Mouse (Mus musculus) gastrocnemius, adult 8-10 months (tissue): ENCODE measurements around the gene Gja1. TPM values are rescaled to one million over a fixed set of nuclear protein-coding genes. Genes with fewer than 3 reads are reported as not detected.
"Not testable (repeated sequence)": the region's sequence is repeated elsewhere in the genome, so short reads cannot be mapped to it uniquely, and the experiment has no call there.

Experiments used
- DNase-seq, 2 experiments: peaks; one replicate each; pipeline ENCODE4 v3.0.0; 2022; ENCODE audit warnings: low spot score in 2 of 2
- total RNA-seq, 4 experiments: library from RNA; stranded (reverse); gene quantifications; 2 replicates each; pipeline ENCODE4 v1.2.4; 2022

The Gja1 gene
- total RNA-seq, result 1 to 10 TPM; 4.6 to 9.8 (median 7.2) TPM

DNA sequence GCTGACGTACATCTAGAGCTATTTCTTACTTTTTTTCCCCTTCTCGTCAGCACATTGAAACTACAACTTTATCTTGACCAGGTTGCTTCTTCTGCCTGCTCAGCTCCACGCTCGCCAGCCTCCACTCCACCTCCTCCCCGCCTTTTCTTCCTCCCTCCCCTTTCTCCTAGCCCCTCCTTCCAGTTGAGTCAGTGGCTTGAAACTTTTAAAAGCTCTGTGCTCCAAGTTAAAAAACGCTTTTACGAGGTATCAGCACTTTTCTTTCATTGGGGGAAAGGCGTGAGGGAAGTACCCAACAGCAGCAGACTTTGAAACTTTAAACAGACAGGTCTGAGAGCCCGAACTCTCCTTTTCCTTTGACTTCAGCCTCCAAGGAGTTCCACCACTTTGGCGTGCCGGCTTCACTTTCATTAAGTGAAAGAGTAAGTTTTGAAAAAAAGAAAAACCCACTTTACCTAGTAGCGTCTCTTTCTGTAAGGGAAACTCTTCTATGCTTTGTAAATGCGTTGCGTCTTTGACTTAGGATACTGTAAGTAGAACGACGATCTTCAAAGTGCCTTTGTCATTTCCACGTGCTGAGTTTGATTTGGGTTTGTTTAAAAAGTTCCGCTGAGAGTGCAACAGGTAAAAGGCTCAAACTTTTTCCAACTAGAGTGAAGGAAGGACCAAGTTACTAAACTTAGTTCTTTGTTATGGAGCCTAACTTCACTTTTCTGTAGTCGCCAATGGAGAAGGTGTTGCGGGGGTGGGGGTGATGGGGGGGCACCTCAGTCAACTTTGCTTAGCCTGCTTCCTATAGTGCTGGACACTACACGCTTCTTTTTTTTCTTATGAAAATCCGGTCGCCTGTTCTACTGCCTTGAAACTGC, at the start of gene Gja1:
TSS of gene Gja1 (plus strand) at position 234 of the 869 bp plus-strand sequence.
- DNase-seq, result peak; percentile 33 to 43

DNA sequence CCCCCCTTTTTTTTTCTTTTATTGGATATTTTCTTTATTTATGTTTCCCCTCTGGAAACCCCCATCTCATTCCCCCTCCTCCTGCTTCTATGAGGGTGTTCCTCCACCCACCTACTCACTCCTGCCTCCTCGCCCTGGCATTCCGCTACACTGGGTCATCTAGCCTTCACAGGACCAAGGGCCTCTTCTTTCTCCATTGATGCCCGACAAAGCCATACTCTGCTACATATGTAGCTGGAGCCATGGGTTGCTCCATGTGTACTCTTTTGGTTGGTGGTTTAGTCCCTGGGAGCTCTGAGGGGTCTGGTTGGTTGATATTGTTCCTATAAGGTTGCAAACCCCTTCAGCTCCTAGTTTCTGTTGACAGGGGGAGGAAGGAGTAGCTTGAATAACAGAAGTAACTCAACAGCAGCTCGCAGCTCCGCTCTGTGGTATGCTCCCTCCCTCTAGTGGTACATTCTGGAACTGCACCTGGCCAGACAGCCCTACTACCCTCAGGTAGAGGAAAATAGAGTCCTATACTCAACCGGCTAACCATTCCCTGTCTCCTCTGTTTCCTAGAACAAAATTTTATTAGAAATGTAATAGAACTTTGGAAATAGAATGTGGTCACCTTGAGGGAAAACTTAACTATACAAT, 38.2 kb upstream of the Gja1 start:
- DNase-seq, result peak; percentile 27 to 31

DNA sequence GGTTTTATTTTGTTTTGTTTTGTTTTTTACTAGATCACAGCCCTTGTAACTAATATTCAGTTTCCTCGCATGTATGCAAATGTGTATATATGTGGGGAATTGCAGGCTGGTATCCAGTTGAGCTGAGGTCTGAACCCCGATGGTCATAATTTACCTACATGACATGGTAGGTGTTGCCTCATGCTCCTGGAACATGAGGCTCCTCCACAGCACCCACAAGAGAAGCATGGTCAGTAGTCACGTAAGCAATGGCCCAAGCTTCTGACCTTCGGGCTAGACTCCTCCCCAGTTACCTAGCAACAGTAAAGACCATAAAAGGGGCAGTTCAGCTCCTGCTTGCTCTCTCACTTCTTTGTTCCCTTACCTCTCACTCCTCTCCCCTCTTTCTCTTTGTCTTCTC, 16.7 kb upstream of the Gja1 start:
- DNase-seq, result no peak

DNA sequence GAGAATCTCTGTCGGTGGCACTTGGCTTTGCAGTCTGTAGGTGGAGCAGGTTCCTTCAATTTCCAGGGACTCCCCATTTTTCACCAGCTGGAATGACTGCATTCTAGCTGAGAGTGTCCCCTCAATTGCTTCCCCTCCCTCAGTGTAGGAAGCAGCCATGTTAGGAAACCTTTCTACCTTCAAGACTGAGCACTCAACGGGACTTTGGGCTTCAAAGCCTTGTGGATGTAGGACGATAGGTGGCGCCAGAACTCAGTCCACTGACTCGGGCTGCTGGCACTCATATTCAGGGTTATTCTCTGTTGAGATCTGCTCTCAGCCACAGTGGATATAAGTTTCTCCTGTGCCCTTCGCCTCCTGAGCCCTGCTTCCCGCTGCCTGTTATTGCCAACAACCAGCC, 8.1 kb upstream of the Gja1 start:
- DNase-seq, result peak; percentile 23 to 32

DNA sequence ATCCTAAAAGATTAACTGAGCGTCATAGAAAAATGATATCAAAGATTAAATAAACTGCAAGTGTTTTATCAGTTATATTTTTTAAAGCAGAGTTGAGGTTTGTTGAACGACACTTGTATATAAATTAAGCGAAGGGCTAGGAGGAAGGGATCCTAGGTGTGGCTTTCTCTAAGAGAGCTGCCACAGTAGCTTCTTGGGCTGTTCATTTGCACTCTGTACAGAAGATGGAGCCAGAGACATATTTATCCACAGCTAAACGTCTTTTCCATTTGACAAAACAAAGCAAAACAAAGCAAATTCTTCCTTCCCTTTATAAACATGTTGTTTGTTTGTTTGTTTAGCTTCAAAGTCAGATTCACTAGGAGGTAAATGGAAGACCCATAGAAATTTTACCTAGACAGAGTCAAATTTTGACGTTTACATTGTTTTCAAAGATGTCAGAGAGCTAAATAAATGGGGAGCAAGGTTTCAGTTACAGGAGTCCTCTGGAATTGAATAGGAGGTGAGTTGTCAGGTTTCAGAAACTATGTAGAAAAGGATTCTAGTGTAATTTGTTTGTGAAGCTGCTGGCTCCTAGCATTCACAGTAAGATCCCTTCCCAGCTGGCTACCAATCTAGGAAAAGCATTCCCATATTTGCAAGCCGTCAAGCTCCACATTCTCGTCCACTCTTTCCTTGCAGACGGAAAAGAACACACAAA, 4.0 kb upstream of the Gja1 start:
- no peak for DNase-seq

DNA sequence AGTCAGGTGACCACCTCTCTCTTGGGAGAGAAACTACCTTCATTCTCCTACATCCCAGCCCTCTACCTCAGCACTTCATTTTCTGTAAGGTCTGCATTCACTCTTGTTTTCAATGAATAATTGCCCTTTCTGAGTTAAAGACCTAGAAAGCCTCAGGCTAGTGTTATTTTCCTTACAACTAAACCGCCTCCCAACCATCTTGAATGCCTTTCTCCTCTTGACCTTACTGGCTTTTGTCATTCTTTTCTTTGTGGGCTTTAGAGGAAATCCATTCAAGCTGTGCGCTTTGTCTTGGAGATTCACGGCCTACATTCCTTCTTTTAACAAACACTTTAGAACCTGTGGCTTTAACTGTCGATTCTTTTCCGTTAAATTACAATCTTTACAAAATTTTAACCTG, 3.0 kb upstream of the Gja1 start:
- no peak for DNase-seq

DNA sequence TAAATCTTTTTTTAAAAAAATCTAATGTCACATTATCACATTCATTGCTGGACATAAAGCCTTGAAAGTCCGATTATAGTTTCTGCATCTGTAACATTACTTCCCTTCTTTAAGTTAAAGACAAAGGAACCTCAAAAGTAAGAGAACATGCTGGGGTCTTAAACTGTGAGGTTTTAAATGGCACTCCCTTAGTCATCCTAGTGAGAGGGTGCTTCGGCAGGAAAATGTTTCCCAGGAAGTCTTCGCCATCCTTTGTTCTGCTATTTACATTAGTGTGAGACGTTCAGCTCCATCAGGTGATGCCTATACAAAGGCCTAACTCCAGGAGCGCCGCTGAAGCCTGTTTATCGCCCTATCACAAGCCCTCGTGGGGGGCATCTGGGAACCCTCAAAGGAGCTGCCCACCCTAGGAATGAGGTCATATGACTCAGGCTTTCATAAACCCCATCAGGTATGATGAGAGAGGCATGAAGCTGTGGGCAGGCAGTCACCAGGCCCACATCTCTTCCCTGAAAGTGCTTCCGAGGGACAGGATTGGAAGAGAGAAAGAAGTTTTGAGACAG, 1.1 kb upstream of the Gja1 start:
- no peak for DNase-seq

DNA sequence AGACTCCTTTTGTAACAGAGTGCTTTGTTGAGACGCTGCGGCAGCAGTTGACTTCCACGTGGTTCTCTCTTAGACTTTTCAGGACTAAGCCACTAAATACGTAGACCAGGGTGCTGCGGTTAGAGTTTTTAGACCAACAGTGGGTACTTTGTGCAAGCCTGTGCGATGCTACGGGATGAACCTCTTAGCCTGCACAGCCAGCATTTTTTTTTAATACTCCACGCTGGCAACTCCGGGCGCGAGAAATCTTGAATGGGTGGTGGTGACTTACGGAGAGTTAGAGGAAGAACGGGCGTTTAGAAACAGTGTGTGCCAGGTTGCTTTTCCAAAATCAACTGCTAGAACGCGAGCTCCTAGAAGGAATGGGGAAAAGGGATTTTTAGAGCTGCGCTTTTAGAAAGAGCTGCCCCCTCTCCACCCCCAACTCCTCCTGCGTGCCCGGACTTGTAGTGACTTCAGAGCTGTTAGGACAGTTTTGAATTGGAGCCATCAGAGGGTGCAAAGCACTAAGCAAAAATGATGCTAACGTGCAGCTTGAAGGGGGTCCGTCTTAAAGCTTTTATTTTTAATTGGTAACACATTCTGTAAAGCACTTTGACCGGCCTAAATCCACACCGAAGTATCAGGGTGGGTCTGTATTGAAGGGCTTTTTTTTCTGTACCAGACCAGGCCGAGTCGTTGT, 977 bp downstream of the Gja1 start:
- no peak for DNase-seq

DNA sequence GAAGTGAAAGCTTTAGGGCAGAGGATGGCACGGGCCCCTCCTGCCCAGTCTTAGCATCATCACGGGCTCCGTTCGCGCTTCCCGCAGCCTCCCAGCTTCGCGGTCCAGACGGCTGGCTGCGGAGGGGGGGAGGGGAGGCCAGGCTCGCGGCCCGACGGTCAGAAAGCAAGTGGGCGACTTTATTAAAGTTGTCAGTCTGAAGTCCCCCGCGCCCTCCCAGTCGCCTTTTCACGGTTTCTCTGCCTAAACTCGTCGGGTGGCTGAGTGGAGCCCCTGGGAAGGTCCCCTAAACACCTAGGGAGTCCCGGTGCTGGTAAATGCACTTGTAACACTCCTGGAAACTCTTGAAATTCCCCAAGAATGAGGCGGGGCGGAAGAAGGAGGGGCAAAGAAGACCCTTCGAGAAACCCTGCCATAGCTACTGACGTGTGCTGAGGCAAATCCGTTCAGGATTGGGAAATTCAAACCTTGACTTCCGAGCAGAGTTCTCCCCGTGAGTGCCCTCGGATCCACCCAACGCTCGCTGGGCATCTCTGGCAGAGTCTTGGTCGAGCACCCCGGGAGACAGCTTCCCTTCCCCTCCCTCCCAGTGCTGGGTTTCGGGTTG, 1.6 kb downstream of the Gja1 start:
- peak in 1 of 2 experiments; percentile 13 for DNase-seq

DNA sequence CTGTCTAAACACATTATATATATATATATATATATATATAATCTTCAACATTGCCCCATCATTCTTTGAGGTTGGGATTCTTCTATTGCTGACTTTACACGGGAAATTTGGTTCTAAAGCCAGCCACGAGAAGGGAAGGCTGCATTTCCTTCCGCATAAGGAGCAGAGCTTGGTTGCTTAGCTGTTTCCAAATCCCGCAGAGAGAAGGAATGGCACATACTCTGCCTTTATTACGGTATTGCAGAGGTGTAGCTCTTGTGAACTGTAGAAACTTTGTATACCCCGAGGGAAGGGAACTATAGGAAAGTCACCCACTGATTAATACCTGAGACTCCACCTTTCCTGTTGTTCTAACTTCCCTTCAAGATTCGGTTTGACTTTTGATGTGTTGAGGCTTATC, 2.6 kb downstream of the Gja1 start:
- no peak for DNase-seq

DNA sequence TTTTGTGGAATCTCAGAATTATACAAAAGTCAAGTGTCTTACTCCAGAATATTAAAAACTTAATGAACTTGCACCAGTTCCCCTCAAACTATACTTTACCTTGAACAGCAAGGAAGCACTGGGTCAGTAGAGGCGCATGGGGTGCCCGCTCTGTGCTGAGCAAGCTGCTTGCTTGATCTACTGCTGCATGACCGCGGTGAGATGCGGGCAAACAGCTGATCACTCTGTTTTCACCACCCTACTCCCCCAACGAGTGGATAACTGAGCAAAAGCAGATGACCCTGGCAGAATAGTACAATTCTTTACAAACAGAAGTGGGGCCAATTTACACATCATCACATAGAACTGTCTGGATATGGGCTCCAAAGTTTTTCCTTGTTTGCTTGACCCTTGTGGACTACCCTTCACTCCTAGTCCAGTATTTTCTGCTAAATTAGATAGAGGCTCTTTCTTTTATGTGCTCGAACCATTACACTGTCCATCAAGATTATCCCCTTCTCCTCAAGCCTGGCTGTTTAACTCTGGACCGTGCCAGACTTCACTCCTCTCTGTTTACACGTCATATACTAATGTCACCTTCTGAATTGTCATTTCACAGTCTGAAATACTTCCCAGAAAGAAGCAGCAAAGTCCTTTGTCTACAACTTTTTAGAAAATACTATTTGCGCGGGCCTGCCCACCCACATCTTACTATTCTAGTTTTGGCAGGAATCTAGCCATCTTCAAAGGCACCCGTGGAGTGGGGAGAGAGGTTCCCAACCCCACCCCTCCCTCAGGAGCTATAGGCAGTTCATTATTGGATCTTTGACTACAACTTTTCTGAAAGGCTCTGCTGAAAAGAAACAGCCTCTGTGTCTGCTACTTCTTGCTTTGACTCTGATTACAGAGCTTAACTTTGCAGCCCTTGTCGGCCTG, 8.3 kb downstream of the Gja1 start:
- no peak for DNase-seq

DNA sequence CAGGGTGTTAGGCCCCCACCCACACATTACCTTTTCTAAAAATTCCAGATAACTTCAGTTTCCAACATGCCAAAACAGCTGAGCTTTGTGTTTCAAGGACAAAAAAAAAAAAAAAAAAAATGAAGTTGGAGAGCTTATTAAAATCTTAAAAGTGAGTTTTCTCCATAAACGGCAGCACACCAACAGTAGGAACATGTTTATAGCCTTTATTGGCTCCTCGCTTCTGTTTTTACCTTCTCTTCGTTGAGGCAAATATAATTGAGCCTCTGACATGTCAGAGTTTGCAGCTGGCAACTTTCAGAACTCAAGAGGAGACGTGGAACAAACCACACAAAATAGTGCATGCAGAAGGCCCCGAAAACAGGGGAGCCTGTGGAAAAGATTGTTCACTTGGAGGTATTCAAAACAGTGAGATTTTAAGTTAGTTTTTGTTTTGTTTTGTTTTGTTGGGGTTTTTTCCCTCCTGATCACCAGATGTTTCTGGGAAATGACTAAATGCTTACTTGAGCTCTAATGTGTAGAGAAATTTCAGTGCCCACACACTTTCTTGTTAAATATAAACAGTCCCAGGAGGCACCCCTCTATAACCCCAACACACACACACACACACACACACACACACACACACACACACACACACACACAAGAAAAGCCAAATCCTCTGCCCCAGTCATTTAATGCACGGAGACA, 16.1 kb downstream of the Gja1 start:
- no peak for DNase-seq

DNA sequence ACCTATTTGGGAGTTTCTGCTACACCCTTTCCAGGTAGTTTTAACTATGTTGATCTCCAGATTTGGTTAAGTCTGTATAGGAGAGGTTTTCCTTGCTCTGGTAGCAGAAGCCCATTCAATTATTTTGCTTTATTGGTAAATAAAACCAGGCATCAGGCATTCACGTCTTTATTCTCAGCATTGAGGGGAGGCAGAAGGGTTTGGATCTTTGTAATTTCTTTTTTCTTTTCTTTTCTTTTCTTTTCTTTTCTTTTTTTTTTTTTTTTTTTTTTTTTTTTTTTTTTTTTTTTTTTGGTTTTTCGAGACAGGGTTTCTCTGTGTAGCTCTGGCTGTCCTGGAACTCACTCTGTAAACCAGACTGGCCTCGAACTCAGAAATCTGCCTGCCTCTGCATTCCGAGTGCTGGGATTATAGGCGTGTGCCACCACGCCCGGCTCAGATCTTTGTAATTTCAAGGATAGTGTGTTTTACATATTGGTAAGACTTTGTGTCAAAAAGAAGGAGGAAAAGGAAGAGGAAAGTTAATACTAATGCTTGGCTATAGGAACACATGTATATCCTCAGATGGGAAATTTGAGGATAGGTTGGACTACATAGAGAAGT, 16.8 kb downstream of the Gja1 start:
- not testable (repeated sequence) for DNase-seq

DNA sequence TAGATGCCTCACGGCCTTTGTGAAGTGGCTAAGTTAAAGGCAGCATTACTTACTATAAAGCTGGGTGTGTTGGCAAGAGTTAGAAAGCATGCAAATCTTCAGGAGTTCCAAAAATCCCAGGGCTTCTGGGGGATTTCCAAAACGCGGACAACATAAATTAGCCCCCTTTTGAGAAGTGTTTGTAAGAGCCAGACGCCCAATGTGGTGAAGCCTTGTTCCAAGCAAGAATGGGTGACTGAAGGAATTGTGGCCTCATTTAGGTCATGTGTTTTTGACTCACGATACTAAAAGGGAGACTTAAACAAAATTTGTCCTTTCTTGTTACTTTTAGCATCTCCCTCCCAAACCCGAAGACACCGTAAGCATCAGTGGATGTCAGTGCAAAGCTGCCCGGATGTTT, 20.7 kb downstream of the Gja1 start:
- DNase-seq, result no peak

DNA sequence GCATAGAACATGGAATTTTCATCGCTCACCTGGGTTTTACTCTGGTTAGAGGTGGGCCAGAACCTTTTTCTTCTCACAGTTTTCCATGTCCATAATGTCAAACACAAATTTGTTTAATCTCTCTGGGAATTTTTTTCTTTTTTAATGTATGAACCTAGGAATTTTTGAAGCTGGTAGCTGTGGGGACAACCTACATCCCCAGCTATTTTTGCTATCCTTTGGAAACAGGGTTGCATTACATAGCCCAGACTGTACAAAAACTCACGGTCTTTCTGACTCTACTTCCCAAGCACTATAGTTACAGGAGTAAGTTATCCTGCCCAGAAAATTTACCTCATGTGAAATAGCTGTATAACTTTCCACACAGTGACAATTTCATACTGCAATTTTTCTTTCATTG, 21.2 kb downstream of the Gja1 start:
- no peak for DNase-seq

DNA sequence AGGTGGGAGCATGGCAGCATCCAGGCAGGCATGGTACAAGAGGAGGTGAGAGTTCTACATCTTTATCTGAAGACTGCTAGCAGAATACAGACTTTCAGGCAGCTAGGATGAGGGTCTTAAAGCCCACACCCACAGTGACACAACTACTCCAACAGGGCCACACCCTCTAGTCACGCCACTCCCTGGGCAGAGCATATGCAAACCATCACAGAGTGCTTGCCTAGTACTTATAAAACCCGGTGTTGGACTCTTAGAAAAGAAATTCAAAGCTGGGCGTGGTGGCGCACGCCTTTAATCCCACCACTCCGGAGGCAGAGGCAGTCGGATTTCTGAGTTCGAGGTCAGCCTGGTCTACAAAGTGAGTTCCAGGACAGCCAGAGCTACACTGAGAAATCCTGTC, 24.3 kb downstream of the Gja1 start:
- not testable (repeated sequence) for DNase-seq

DNA sequence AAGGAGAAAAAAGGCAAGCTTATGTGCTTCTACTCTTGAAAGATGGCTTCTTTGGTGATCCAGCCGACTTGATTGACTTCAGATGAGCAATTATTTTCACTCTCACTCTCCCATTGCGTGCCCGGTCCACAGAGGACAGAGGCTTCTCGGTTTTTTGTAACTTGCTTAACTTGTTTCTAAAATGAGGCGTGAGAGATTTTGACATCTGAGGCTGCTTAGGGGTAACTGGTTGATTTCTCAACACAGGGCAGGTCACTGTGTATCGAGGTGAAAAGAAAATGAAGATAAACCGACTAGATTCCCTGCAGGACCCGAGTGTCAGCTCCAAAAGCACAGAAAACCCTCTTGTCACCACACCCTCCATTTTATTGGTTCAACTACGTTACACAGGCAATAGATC, 28.8 kb downstream of the Gja1 start:
- DNase-seq, result no peak

DNA sequence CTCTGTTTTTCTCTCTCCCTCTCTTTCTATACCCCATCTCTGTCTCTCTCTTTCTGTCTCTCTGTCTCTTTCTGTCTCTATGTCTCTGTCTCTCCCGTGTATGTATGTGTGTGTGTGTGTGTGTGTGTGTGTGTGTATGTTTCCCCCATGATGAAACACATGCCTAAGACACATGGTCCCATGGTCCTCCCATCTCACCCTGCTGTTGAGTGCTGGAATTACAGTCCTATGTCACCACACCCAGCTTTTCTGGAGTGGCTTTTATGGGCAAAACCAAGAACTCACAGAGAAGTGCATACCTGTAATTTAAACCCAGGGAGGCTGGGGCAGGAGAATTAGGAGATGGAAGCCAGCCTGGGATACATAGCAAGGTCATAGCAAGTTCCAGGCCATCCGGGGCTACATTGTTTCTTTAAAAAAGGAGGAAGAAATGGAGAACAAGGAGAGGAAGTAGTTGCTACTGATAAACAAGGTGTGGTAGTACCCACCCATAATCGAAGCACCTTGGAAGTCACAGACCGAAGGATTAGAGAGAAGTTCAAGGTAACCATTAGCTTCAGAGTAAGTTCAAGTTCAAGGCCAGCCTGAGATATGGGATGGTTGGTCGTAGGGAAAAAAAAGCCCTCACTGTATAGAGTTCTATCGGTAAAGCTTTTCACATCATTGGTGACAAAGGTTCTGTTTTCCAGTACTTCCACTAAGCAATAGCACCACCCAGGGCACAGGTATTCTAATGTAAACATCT, 29.4 kb downstream of the Gja1 start:
- DNase-seq, result no peak
